8 mouse cellular contexts compared by ENCODE assay signal in genomic region chr10:80032799-80033480, GRCm38 (mm10). TPM values are rescaled to one million over a fixed set of nuclear protein-coding genes. Genes with fewer than 3 reads are reported as not detected.
DNase-seq lines count a peak whose midpoint lies in the region; ATAC-seq and TF ChIP-seq lines count a peak whose summit lies in the region.

No protein-coding gene starts in this region.

- no peaks in the 10 kb centered on the region for H3K27me3 ChIP-seq in hindbrain, embryonic 10.5 days (ENCODE audit: insufficient read depth, poor library complexity, severe bottlenecking)
- no peaks in the 10 kb centered on the region for H3K27me3 ChIP-seq in hindbrain, embryonic 13.5 days
- no peaks in the 10 kb centered on the region for H3K27me3 ChIP-seq in MEL (ENCODE audit: control insufficient read depth in 1 of 2, insufficient read depth in 2 of 2, low read length in 2 of 2)

- DNase-seq in hindbrain, embryonic 10.5 days (ENCODE audit: low spot score): no peak
- peak; percentile 94 for DNase-seq in MEL (ENCODE audit: low read depth, low spot score)
- peak; percentile 68 for DNase-seq in heart, adult 8-10 months (ENCODE audit: low spot score)
- DNase-seq in kidney, postnatal 25 days: peak; percentile 76 to 83
- peak; percentile 80 to 82 for DNase-seq in monocyte, adult 2 months (ENCODE audit: low read depth in 1 of 2, low spot score in 2 of 2)
- no peak for DNase-seq in right cerebral cortex, adult 18-20 months
- no peak for DNase-seq in left cerebral cortex, adult 9 months (ENCODE audit: low spot score in 2 of 2)

- peaks cover 3% of the 10 kb centered on the region; the same call in 1 of the 2 replicates for H3K79me2 ChIP-seq in MEL (ENCODE audit: control insufficient read depth, insufficient read depth, low read length, poor library complexity)

- peaks cover 33% of the 10 kb centered on the region for H3K4me1 ChIP-seq in hindbrain, embryonic 10.5 days (replicated peaks)
- peaks cover 18% of the 10 kb centered on the region for H3K4me1 ChIP-seq in hindbrain, embryonic 13.5 days (replicated peaks)
- peaks cover 7 to 35% of the 10 kb centered on the region in 2 experiments; a peak in 3 of 4 replicates for H3K4me1 ChIP-seq in MEL (ENCODE audit: control insufficient read depth in 1 of 2, insufficient read depth in 2 of 2, low read length in 2 of 2)

- H3K4me3 ChIP-seq in hindbrain, embryonic 10.5 days: no peak overlapping the region
- H3K4me3 ChIP-seq in hindbrain, embryonic 13.5 days: no peak overlapping the region
- no peak overlapping the region for H3K4me3 ChIP-seq in MEL (ENCODE audit: control insufficient read depth in 1 of 2, insufficient read depth in 1 of 2, low read depth in 2 of 2, low read length in 2 of 2)

- no peak for TF ChIP-seq CTCF in MEL (IDR thresholded peaks at IDR 0.05 in 2 of 3, conservative IDR thresholded peaks at IDR 0.05 in 1 of 3; ENCODE audit: control insufficient read depth in 1 of 3, insufficient read depth in 1 of 3, low read depth in 2 of 3, low read length in 3 of 3, poor library complexity in 1 of 3, severe bottlenecking in 1 of 3)

- 74% methylated on average over 5 of the region's 5 CpGs for WGBS in hindbrain, embryonic 10.5 days
- 62% methylated on average over 5 of the region's 5 CpGs for WGBS in hindbrain, embryonic 13.5 days

- no peak for TF ChIP-seq RAD21 in MEL (IDR thresholded peaks at IDR 0.05; ENCODE audit: low read depth, low read length)

- H3K4me2 ChIP-seq in hindbrain, embryonic 13.5 days: no peak overlapping the region

- TF ChIP-seq POLR2A in MEL (IDR thresholded peaks at IDR 0.05; ENCODE audit: control insufficient read depth in 1 of 2, insufficient read depth in 1 of 2, low read depth in 1 of 2, low read length in 2 of 2, poor library complexity in 1 of 2): no peak; a peak in 1 of 4 replicates

- no peak overlapping the region; the same call in 1 of the 2 replicates for H3K9ac ChIP-seq in hindbrain, embryonic 13.5 days
- H3K9ac ChIP-seq in MEL (ENCODE audit: control insufficient read depth, low read depth, low read length, poor library complexity, severe bottlenecking): peak overlapping the region; percentile 44

- ATAC-seq in hindbrain, embryonic 13.5 days (ENCODE audit: low FRiP score): no peak

- H3K27ac ChIP-seq in hindbrain, embryonic 10.5 days: peak overlapping the region; percentile 35; the same call in 1 of the 2 replicates
- no peak overlapping the region for H3K27ac ChIP-seq in hindbrain, embryonic 13.5 days
- H3K27ac ChIP-seq in MEL (ENCODE audit: control insufficient read depth, low read depth, low read length): peak overlapping the region; percentile 95

- peak; percentile 90 to 93 for TF ChIP-seq EP300 in MEL (IDR thresholded peaks at IDR 0.05; ENCODE audit: low read depth in 1 of 2, low read length in 2 of 2)

- H3K9me3 ChIP-seq in hindbrain, embryonic 10.5 days: no peaks in the 10 kb centered on the region
- H3K9me3 ChIP-seq in hindbrain, embryonic 13.5 days: no peaks in the 10 kb centered on the region
- no peaks in the 10 kb centered on the region for H3K9me3 ChIP-seq in MEL (replicated peaks; ENCODE audit: insufficient read depth, low read length)

- H3K36me3 ChIP-seq in hindbrain, embryonic 10.5 days: peaks cover 44% of the 10 kb centered on the region
- H3K36me3 ChIP-seq in hindbrain, embryonic 13.5 days: peaks cover 36% of the 10 kb centered on the region
- H3K36me3 ChIP-seq in MEL (ENCODE audit: control insufficient read depth in 1 of 2, insufficient read depth in 2 of 2, low read length in 2 of 2): peaks cover 0 to 26% of the 10 kb centered on the region in 2 experiments; a peak in 3 of 4 replicates

TF ChIP-seq in MEL, 35 proteins besides CTCF, POLR2A, EP300 and RAD21 (continues in another document):
- TF ChIP-seq MAFK (IDR thresholded peaks at IDR 0.05; ENCODE audit: borderline replicate concordance, low read depth, low read length) (no peak), NRF1 (IDR thresholded peaks at IDR 0.05; ENCODE audit: insufficient read depth, low read depth, low read length, poor library complexity, severe bottlenecking) (no peak), TBP (IDR thresholded peaks at IDR 0.05; ENCODE audit: low read depth, low read length) (no peak), NELFE (IDR thresholded peaks at IDR 0.05; ENCODE audit: low read depth, low read length) (no peak), E2F4 (IDR thresholded peaks at IDR 0.05; ENCODE audit: borderline replicate concordance, low read depth, low read length) (no peak), GABPA (IDR thresholded peaks at IDR 0.05; ENCODE audit: low read depth, low read length) (no peak), JUND (IDR thresholded peaks at IDR 0.05; ENCODE audit: low read depth, low read length) (0 out of 2 replicates have a peak, but pooled peaks have one; percentile 38), ZMIZ1 (IDR thresholded peaks at IDR 0.05; ENCODE audit: low read depth, low read length) (no peak), MYB (IDR thresholded peaks at IDR 0.05; ENCODE audit: low read depth, low read length) (no peak), TAL1 (IDR thresholded peaks at IDR 0.05; ENCODE audit: low read length) (peak; percentile 87), KAT2A (conservative IDR thresholded peaks at IDR 0.05; ENCODE audit: low read depth, low read length) (no peak), ETS1 (IDR thresholded peaks at IDR 0.05; ENCODE audit: low read depth, low read length) (peak; percentile 85), UBTF (IDR thresholded peaks at IDR 0.05; ENCODE audit: borderline replicate concordance, insufficient read depth, low read depth, low read length) (no peak), MXI1 (IDR thresholded peaks at IDR 0.05; ENCODE audit: low read depth, low read length) (peak; percentile 69), MAZ (IDR thresholded peaks at IDR 0.05; ENCODE audit: low read depth, low read length) (no peak), MYC (IDR thresholded peaks at IDR 0.05; ENCODE audit: low read depth, low read length) (peak; percentile 85), POLR2AphosphoS5 (IDR thresholded peaks at IDR 0.05; ENCODE audit: borderline replicate concordance, low read depth, low read length) (no peak), ELF1 (IDR thresholded peaks at IDR 0.05; ENCODE audit: low read depth, low read length) (no peak), CHD1 (IDR thresholded peaks at IDR 0.05; ENCODE audit: low read depth, low read length) (no peak), ZNF384 (IDR thresholded peaks at IDR 0.05; ENCODE audit: low read depth, low read length) (no peak), RCOR1 (IDR thresholded peaks at IDR 0.05; ENCODE audit: low read depth, low read length) (no peak; the same call in 1 of the 2 replicates), SIN3A (IDR thresholded peaks at IDR 0.05; ENCODE audit: low read length) (peak; percentile 69; the same call in 1 of the 2 replicates), HCFC1 (IDR thresholded peaks at IDR 0.05; ENCODE audit: low read depth, low read length) (no peak; the same call in 1 of the 2 replicates), CHD2 (IDR thresholded peaks at IDR 0.05; ENCODE audit: low read length) (no peak), USF1 (IDR thresholded peaks at IDR 0.05; ENCODE audit: low read depth, low read length) (no peak), TCF12 (IDR thresholded peaks at IDR 0.05; ENCODE audit: low read depth, low read length) (peak; percentile 87), SMC3 (IDR thresholded peaks at IDR 0.05; ENCODE audit: low read depth, low read length) (no peak)

RNA-seq across cellular contexts. Expression of gene Polr2e, which starts 6.7 kb away (rescaled TPM):
- polyA plus RNA-seq in hindbrain, embryonic 10.5 days (2016; fragmentation: Nextera tagmentation; extraction: Ambion mirVana): 261 and 268 TPM in 2 replicates
- polyA plus RNA-seq in hindbrain, embryonic 13.5 days (2015; fragmentation: Nextera tagmentation; extraction: Ambion mirVana): 150 and 154 TPM in 2 replicates
- 156 and 169 TPM in 2 replicates for total RNA-seq in MEL (2012; rRNA removed)
- 100 to 1,000 TPM; 258 to 279 TPM for polyA plus RNA-seq in MEL (2012; ENCODE audit: insufficient read depth in 1 of 2, insufficient read length in 2 of 2, low read depth in 1 of 2, low replicate concordance in 2 of 2, missing spikeins in 1 of 2)
- 100 to 1,000 TPM in 2 of 4 experiments, 10 to 100 TPM in 2; 91.7 to 106 (median 100) TPM for total RNA-seq in heart, adult 8-10 months (2022)

RNA-seq across cellular contexts. Expression of gene Gpx4, which starts 14.0 kb away (rescaled TPM):
- 681 and 705 TPM in 2 replicates for polyA plus RNA-seq in hindbrain, embryonic 10.5 days (2016; fragmentation: Nextera tagmentation; extraction: Ambion mirVana)
- 509 and 531 TPM in 2 replicates for polyA plus RNA-seq in hindbrain, embryonic 13.5 days (2015; fragmentation: Nextera tagmentation; extraction: Ambion mirVana)
- 422 and 508 TPM in 2 replicates for total RNA-seq in MEL (2012; rRNA removed)
- polyA plus RNA-seq in MEL (2012; ENCODE audit: insufficient read depth in 1 of 2, insufficient read length in 2 of 2, low read depth in 1 of 2, low replicate concordance in 2 of 2, missing spikeins in 1 of 2): 100 to 1,000 TPM in 1 of 2 experiments, not detected in 1; 536 TPM
- 1,000 to 10,000 TPM; 1,048 to 1,125 (median 1,067) TPM for total RNA-seq in heart, adult 8-10 months (2022)

RNA-seq across cellular contexts. Expression of gene Arhgap45, which starts 16.5 kb away (rescaled TPM):
- 8.4 and 9.0 TPM in 2 replicates for polyA plus RNA-seq in hindbrain, embryonic 10.5 days (2016; fragmentation: Nextera tagmentation; extraction: Ambion mirVana)
- 2.5 and 2.8 TPM in 2 replicates for polyA plus RNA-seq in hindbrain, embryonic 13.5 days (2015; fragmentation: Nextera tagmentation; extraction: Ambion mirVana)
- total RNA-seq in MEL (2012; rRNA removed): 25.2 and 26.2 TPM in 2 replicates
- 10 to 100 TPM in 1 of 2 experiments, not detected in 1; 53.6 TPM for polyA plus RNA-seq in MEL (2012; ENCODE audit: insufficient read depth in 1 of 2, insufficient read length in 2 of 2, low read depth in 1 of 2, low replicate concordance in 2 of 2, missing spikeins in 1 of 2)
- total RNA-seq in heart, adult 8-10 months (2022): 1 to 10 TPM; 2.9 to 5.1 (median 3.4) TPM

RNA-seq across cellular contexts. Expression of gene Abca7, which starts 36.6 kb away (rescaled TPM):
- polyA plus RNA-seq in hindbrain, embryonic 10.5 days (2016; fragmentation: Nextera tagmentation; extraction: Ambion mirVana): 4.4 and 6.0 TPM in 2 replicates
- 5.2 and 6.1 TPM in 2 replicates for polyA plus RNA-seq in hindbrain, embryonic 13.5 days (2015; fragmentation: Nextera tagmentation; extraction: Ambion mirVana)
- 7.4 and 7.7 TPM in 2 replicates for total RNA-seq in MEL (2012; rRNA removed)
- 10 to 100 TPM in 1 of 2 experiments, not detected in 1; 16.8 TPM for polyA plus RNA-seq in MEL (2012; ENCODE audit: insufficient read depth in 1 of 2, insufficient read length in 2 of 2, low read depth in 1 of 2, low replicate concordance in 2 of 2, missing spikeins in 1 of 2)
- total RNA-seq in heart, adult 8-10 months (2022): 1 to 10 TPM; 7.5 to 8.5 (median 8.0) TPM

RNA-seq across cellular contexts. Expression of gene Cnn2, which starts 44.6 kb away (rescaled TPM):
- 201 and 223 TPM in 2 replicates for polyA plus RNA-seq in hindbrain, embryonic 10.5 days (2016; fragmentation: Nextera tagmentation; extraction: Ambion mirVana)
- 43.7 and 53.1 TPM in 2 replicates for polyA plus RNA-seq in hindbrain, embryonic 13.5 days (2015; fragmentation: Nextera tagmentation; extraction: Ambion mirVana)
- total RNA-seq in MEL (2012; rRNA removed): 8.7 and 9.1 TPM in 2 replicates
- 10 to 100 TPM in 1 of 2 experiments, not detected in 1; 25.3 TPM for polyA plus RNA-seq in MEL (2012; ENCODE audit: insufficient read depth in 1 of 2, insufficient read length in 2 of 2, low read depth in 1 of 2, low replicate concordance in 2 of 2, missing spikeins in 1 of 2)
- total RNA-seq in heart, adult 8-10 months (2022): 10 to 100 TPM; 27.1 to 35.7 (median 33.3) TPM

Comparison
In these comparisons a context has a peak if more than half of its experiments do, and no peak if none do; other contexts are left out.
1. DNase-seq: peak in MEL (single experiment), heart, adult 8-10 months (single experiment), kidney, postnatal 25 days (2 of 2) and monocyte, adult 2 months (2 of 2); none in hindbrain, embryonic 10.5 days (single experiment), right cerebral cortex, adult 18-20 months (single experiment) and left cerebral cortex, adult 9 months (0 of 2).